Mouse (Mus musculus) neural tube, embryonic 12.5 days (tissue): ENCODE data around the gene Hilpda. TPM values are rescaled to one million over a fixed set of nuclear protein-coding genes. Genes with fewer than 3 reads are reported as not detected.

Source experiments
- ATAC-seq: fragments of 200-750 bp; cut with Nextera tagmentation; 2 replicates; pipeline ENCODE4 v1.8.0; 2017; ENCODE audit warnings: low read depth, mild to moderate bottlenecking, moderate TSS enrichment, moderate library complexity; ENCODE audit not compliant: low FRiP score
- H3K27ac ChIP-seq: fragments of 300-500 bp; sonication (generic); 2 replicates; pipeline ENCODE4 v1.5.1; 2016
- H3K27me3 ChIP-seq: fragments of 300-500 bp; sonication (generic); replicated peaks from 2 replicates; pipeline ENCODE4 v1.6.1; 2016; ENCODE audit warnings: mild to moderate bottlenecking
- H3K36me3 ChIP-seq: fragments of 300-500 bp; sonication (generic); 2 replicates; pipeline ENCODE4 v1.6.1; 2016; ENCODE audit warnings: mild to moderate bottlenecking
- H3K4me1 ChIP-seq: fragments of 300-500 bp; sonication (generic); 2 replicates; pipeline ENCODE4 v1.6.1; 2016
- H3K4me2 ChIP-seq: fragments of 300-500 bp; sonication (generic); replicated peaks from 2 replicates; pipeline ENCODE4 v1.6.1; 2016; ENCODE audit warnings: mild to moderate bottlenecking
- H3K4me3 ChIP-seq: fragments of 300-500 bp; sonication (generic); 2 replicates; pipeline ENCODE4 v1.5.1; 2016
- H3K9ac ChIP-seq: fragments of 300-500 bp; sonication (generic); 2 replicates; pipeline ENCODE4 v1.6.1; 2016; ENCODE audit warnings: mild to moderate bottlenecking
- H3K9me3 ChIP-seq: fragments of 300-500 bp; sonication (generic); 2 replicates; pipeline ENCODE4 v1.6.1; 2016; ENCODE audit warnings: mild to moderate bottlenecking
- WGBS: fragments of 180-500 bp; shearing (Covaris S2); methylation state at CpG from one replicate; pipeline ENCODE4 v1.1.7; 2016; 5-methylcytosine and 5-hydroxymethylcytosine counted together
- polyA plus RNA-seq: library from polyadenylated mRNA; unstranded; fragments of >200 nt; fragmentation: Nextera tagmentation; extraction: Ambion mirVana; gene quantifications from 2 replicates; pipeline ENCODE4 v1.2.1, GENCODE M21; 2016

Hilpda gene
- 28.1 and 30.9 TPM in 2 replicates for polyA plus RNA-seq

DNA sequence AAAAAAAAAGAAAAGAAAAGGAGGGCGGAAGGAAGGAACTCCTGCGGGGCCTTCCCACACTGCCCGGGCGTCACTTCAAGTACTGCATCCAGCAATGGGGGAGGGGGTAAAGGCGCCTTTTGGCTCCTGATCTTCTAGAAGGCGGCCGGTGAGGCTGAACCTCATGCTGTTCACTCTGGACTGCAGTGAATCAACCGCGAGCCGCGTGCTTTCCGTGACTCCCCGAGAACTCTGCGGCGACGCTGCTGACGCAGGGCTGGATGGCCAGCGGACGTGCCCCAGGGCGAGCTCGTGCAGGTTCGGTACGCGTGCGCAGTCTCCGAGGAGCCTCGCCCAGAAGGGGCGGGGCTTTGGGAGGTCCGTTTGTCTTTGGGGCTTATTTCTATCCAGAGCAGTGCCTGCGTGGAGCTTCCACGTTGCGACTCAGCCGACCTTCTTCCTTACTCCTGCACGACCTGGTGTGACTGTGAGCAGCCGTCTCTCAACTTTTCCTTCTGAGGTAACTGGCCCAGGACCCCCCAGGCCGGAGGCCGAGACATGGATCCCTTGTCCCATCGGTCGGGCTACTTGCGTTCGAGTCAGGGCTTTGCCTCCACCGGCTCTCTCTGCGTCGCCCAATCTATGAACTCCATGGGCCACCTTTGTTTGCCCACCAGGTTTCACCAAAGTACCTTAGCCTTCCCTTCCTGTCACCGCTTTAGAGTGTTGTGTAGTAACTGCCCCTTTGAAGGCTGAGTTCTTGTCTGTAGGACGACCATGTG is at the start of gene Hilpda:
Gene Hilpda (plus strand): TSS at position 177 of the 761 bp plus-strand sequence.
- Histone ChIP-seq H3K4me1 (peaks cover 6% of the 10 kb centered on the region; the same call in 1 of the 2 replicates), H3K9ac (peak within 1 kb of the TSS; percentile 66), H3K9me3 (no peaks in the 10 kb centered on the region), H3K4me3 (peak within 1 kb of the TSS; percentile 66), H3K36me3 (peaks cover 11% of the 10 kb centered on the region), H3K4me2 (peak within 1 kb of the TSS; percentile 72), H3K27me3 (peaks cover 3% of the 10 kb centered on the region; the same call in 1 of the 2 replicates), H3K27ac (no peak within 1 kb of the TSS)
- WGBS: 1% methylated on average over 46 of the region's 46 CpGs
- ATAC-seq: peak; percentile 98

DNA sequence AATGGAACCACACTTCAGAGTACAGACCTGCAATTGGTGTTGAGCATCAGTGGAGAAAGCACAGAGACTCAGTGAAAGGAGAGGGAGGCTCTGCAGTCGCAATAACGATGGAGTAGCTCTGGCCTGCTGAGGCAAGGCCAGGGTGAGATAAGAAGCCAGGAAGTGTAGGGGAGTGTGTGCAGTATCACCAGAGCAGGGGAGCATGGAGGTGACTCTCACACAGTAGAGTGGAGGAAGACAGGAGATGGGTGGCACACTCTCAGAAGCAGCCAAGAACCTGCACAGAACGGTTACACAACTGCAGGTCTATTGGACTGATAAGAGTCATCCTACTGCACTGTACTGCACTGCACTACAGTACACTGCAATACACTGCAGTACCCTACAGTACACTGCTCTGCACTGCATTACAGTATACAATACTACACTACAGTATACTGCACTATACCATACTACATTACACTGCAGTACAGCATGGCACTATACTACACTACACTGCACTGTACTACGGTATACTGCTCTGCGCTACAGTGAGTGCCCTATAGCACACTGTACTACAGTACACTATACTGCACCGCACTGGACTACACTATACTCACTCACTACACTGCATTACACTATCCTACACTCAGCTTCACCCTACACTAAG is 42.9 kb upstream of the Hilpda start:
- H3K27me3 ChIP-seq: no peaks in the 10 kb centered on the region
- H3K9me3 ChIP-seq: no peaks in the 10 kb centered on the region
- no peak overlapping the region for H3K4me2 ChIP-seq
- H3K36me3 ChIP-seq: no peaks in the 10 kb centered on the region
- WGBS: 88% methylated on average over 6 of the region's 6 CpGs
- no peak overlapping the region for H3K9ac ChIP-seq
- no peaks in the 10 kb centered on the region for H3K4me1 ChIP-seq
- H3K27ac ChIP-seq: no peak overlapping the region
- no peak overlapping the region for H3K4me3 ChIP-seq
- no peak for ATAC-seq

DNA sequence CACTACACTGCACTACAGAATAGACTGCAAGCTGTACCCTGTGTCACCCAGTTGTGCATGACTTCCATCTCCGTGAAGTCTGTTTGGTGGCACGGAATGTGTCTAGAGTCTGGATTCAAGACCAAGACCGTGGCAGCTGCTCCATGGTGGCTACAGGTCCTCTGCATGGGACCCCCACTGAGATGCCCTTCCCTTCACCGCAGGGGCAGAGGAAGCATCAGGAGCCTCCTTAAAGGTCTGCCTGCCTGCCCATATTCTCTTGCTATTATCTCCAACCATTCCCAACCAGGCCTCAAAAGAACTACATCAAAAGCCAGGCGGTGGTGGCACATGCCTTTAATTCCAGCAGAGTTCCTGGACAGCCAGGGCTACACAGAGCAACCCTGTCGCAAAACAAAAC is 41.9 kb upstream of the Hilpda start:
- no peak overlapping the region for H3K4me2 ChIP-seq
- no peaks in the 10 kb centered on the region for H3K36me3 ChIP-seq
- no peak overlapping the region for H3K27ac ChIP-seq
- H3K9ac ChIP-seq: no peak overlapping the region
- H3K4me1 ChIP-seq: no peaks in the 10 kb centered on the region
- no peaks in the 10 kb centered on the region for H3K9me3 ChIP-seq
- no peak overlapping the region for H3K4me3 ChIP-seq
- no peak for ATAC-seq
- WGBS: 65% methylated on average over 6 of the region's 6 CpGs
- H3K27me3 ChIP-seq: no peaks in the 10 kb centered on the region

DNA sequence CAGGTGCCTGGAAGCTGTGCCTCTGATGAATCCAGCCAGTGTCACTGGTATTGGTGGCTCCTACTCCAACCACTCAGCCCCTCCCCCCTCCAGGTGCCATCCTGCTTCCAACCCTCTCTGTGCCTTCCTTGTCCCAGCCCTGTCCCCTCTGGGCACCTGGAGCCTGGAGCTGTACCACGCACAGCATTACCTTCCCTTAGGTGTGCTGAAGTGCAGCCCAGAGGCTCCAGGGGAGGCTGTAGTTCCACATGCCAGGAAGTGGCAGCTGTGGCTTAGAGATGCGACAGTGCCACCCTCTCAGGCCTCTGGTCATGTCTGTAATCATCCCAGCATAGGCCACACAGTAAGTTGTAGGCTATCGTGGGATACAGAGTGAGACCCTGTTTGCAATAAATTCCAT is 40.5 kb upstream of the Hilpda start:
- H3K4me3 ChIP-seq: no peak overlapping the region
- H3K4me2 ChIP-seq: no peak overlapping the region
- H3K27me3 ChIP-seq: no peaks in the 10 kb centered on the region
- H3K9ac ChIP-seq: no peak overlapping the region
- H3K9me3 ChIP-seq: no peaks in the 10 kb centered on the region
- H3K27ac ChIP-seq: no peak overlapping the region
- H3K4me1 ChIP-seq: no peaks in the 10 kb centered on the region
- 82% methylated on average over 3 of the region's 3 CpGs for WGBS
- no peaks in the 10 kb centered on the region for H3K36me3 ChIP-seq
- no peak for ATAC-seq

DNA sequence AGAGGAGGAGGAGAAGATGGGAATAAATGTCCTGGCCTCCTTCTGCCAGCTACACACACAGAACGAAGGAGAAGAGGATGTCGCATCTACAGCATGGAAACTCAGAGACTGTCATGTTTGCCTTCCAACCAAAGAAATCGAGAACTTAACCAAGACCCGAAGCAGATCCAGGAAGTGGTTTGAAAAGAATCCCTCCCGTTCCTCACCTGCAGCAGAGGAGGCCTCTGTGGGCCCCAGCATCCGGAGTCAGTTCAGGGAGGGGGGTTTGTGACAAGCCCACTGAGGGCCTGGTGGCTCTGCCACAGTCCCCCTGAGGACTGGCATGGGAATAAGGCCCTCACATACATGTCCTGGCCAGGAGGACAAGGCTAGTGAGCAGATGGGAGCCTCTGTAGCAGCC is 40.0 kb upstream of the Hilpda start:
- Histone ChIP-seq H3K4me1 (no peaks in the 10 kb centered on the region), H3K36me3 (no peaks in the 10 kb centered on the region), H3K27me3 (no peaks in the 10 kb centered on the region), H3K27ac (no peak overlapping the region), H3K4me3 (no peak overlapping the region), H3K9ac (no peak overlapping the region), H3K4me2 (no peak overlapping the region), H3K9me3 (no peaks in the 10 kb centered on the region)
- ATAC-seq: no peak
- WGBS: 82% methylated on average over 6 of the region's 6 CpGs

DNA sequence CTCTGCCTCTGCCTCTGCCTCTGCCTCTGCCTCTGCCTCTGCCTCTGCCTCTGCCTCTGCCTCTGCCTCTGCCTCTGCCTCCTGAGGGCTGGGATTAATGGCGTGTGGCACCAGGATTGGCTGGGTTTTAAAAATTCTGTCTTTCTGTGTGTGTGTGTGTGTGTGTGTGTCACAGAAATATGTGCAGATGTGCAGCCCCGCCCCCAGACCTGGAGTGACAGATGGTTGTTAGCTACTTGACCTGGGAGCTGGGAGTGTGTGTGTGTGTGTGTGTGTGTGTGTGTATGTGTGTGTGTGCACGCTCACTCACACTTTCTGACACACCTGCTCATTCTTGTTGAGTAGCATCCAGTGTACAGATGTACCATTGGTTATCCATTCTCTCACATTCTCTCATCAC is 38.6 kb upstream of the Hilpda start:
- H3K4me3 ChIP-seq: no peak overlapping the region
- no peak overlapping the region for H3K27ac ChIP-seq
- H3K9ac ChIP-seq: no peak overlapping the region
- no peaks in the 10 kb centered on the region for H3K36me3 ChIP-seq
- no peaks in the 10 kb centered on the region for H3K9me3 ChIP-seq
- no peaks in the 10 kb centered on the region for H3K4me1 ChIP-seq
- ATAC-seq: no peak
- H3K27me3 ChIP-seq: no peaks in the 10 kb centered on the region
- WGBS: 64% methylated on average over 3 of the region's 3 CpGs
- H3K4me2 ChIP-seq: no peak overlapping the region

DNA sequence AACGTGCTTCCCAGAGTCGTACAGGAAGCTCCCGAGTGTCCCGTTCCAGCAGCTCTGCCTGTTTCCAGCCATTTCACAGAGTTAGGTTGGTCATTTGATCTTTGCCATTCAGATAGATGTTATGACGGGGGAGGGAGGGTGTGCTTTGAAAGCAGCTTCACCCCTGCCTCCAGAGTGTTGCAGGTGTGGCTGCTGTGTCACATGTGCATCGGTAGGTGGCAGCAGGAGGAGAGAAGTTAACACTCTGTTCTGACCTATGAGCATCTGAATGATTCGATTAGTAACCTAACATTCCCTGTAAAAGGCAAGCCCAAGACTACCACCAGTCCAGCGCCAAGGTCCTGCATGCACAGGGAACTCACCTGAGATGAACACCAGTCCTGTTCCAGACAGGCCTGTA is 38.0 kb upstream of the Hilpda start:
- no peak overlapping the region for H3K9ac ChIP-seq
- H3K36me3 ChIP-seq: no peaks in the 10 kb centered on the region
- ATAC-seq: no peak
- H3K4me3 ChIP-seq: no peak overlapping the region
- H3K4me2 ChIP-seq: no peak overlapping the region
- no peaks in the 10 kb centered on the region for H3K4me1 ChIP-seq
- no peak overlapping the region for H3K27ac ChIP-seq
- 50% methylated on average over 8 of the region's 8 CpGs for WGBS
- no peaks in the 10 kb centered on the region for H3K9me3 ChIP-seq
- no peaks in the 10 kb centered on the region for H3K27me3 ChIP-seq

DNA sequence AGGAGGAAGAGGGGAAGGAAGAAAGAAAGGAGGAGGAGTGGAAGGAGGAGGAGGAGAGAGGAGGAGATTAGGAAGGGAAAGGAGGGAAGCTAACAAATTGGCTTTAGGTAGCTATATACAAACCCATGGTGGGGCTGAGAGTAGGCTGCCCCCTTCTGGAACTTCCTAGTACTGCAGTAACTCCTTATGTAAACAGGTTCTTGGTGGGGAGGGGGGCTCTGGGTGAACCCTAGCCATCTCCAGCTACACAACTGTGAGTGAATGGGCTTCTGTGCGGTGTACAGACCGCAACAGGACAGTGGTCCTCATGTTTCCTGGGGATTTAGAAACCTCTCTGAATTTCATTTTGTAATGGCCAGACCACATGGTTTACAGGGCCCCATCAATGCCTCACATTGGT is 31.5 kb upstream of the Hilpda start:
- 32% methylated on average over 2 of the region's 2 CpGs for WGBS
- Histone ChIP-seq H3K27me3 (no peaks in the 10 kb centered on the region), H3K4me3 (no peak overlapping the region), H3K27ac (no peak overlapping the region), H3K36me3 (no peaks in the 10 kb centered on the region), H3K4me2 (no peak overlapping the region), H3K9me3 (no peaks in the 10 kb centered on the region), H3K9ac (no peak overlapping the region), H3K4me1 (no peaks in the 10 kb centered on the region)
- no peak for ATAC-seq

DNA sequence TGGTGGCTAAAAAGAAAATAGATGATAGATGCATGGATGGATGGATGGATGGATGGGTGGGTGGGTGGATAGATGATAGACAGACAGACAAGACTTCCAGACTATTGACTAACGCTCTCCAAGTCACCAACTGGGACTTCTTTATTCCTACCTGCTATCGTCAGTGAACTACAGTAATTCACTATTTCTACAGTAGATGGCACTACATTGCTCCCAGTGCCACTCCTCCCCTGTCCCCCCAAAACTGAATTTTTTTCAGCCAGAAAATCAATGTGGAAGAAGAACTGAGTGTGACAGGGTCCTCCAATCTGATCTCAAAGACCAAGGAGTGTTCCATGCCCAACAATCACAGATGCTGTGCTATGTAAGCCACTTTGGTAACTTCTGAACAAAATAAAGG is 30.6 kb upstream of the Hilpda start:
- WGBS: 65% methylated on average over 2 of the region's 2 CpGs
- H3K9me3 ChIP-seq: no peaks in the 10 kb centered on the region

DNA sequence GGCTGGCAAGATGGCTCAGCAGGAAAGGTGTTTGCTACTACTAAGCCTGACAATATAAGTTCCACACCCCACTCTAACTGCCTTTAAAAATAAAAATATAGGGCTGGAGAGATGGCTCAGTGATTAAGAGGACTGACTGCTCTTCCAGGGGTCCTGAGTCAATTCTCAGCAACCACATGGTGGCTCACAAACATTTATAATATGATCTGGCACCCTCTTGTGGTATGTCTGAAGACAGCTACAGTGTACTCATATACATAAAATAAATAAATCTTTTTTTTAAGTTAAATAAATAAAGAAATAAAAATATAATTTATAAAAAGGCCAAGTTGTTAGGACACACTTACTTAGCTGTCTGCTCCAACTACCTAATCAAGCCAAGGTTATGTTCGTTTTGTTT is 30.0 kb upstream of the Hilpda start:
- H3K27me3 ChIP-seq: no peaks in the 10 kb centered on the region
- 59% methylated on average over 1 of the region's 1 CpGs for WGBS
- H3K27ac ChIP-seq: no peak overlapping the region
- no peaks in the 10 kb centered on the region for H3K9me3 ChIP-seq
- H3K36me3 ChIP-seq: no peaks in the 10 kb centered on the region
- ATAC-seq: no peak
- H3K4me1 ChIP-seq: no peaks in the 10 kb centered on the region
- H3K9ac ChIP-seq: no peak overlapping the region
- H3K4me2 ChIP-seq: no peak overlapping the region
- H3K4me3 ChIP-seq: no peak overlapping the region

More for the DNA sequence above, 30.6 kb upstream of the Hilpda start:
- Histone ChIP-seq H3K4me1 (no peaks in the 10 kb centered on the region), H3K27me3 (no peaks in the 10 kb centered on the region), H3K4me2 (no peak overlapping the region), H3K27ac (no peak overlapping the region), H3K36me3 (no peaks in the 10 kb centered on the region), H3K4me3 (no peak overlapping the region), H3K9ac (no peak overlapping the region)
- ATAC-seq: no peak

DNA sequence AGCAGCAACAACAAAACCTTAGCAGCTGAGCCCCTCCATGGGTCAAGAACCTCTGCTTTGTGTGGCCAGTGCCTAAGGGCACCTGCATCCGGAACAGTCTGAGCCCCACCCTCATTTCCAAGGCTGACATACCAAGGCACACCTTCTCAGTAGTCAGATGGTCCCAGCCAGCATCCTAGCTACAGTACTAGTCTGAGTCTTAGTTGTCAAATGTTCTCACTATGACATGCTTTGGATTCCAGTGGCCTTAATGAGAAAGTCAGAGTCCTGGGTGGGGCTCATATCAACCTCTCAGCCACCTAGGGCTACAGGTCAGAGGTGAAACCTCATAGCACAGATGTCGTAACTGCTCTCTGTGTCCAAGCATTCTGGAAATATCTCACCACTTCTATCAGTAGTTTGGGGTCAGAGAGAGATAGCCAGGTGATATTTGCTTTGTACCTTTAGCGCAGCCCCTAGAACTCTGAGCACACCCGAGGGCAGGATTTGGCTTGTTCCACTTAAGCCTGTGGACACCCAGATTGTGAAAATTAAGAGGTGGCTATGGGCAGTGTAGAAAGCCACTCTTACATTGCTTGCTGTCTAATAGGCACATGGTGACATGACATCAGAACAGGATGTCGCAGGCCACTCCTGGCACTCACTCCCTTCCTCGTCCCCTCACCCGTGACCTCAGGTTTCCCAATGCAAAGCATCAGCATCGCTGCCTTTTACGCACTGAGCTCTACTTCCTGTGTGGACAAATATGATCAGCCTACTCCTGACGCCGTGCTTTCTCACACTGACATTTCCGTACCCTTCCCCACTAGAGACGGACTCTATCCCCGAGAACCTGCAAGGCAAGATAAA is 26.8 kb upstream of the Hilpda start:
- Histone ChIP-seq H3K27ac (no peak overlapping the region), H3K9me3 (no peaks in the 10 kb centered on the region), H3K36me3 (no peaks in the 10 kb centered on the region), H3K4me3 (no peak overlapping the region), H3K4me2 (no peak overlapping the region), H3K27me3 (no peaks in the 10 kb centered on the region), H3K9ac (no peak overlapping the region), H3K4me1 (no peaks in the 10 kb centered on the region)
- 83% methylated on average over 14 of the region's 14 CpGs for WGBS
- no peak for ATAC-seq

DNA sequence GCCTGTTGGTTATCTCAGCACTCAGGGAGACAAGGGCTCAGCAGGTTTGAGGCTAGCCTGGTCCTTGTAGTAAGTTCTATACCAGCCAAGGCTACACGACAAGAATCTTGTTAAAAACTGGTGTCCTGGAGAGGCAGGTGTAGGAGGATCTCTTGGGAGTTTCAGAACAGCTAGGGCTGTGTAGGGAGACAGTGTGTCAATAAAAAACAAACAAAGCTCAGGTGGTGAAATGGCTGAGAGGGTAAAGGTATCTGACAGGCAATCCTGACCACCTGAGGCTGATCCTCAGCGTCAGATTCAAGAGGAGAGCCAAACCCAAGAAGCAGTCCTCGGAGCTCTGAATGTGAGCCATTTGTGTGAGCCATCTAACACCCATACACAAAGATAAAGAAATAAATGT is 26.1 kb upstream of the Hilpda start:
- 74% methylated on average over 3 of the region's 3 CpGs for WGBS
- no peaks in the 10 kb centered on the region for H3K27me3 ChIP-seq
- H3K4me3 ChIP-seq: no peak overlapping the region
- no peaks in the 10 kb centered on the region for H3K36me3 ChIP-seq
- no peaks in the 10 kb centered on the region for H3K9me3 ChIP-seq
- no peaks in the 10 kb centered on the region for H3K4me1 ChIP-seq
- no peak for ATAC-seq
- no peak overlapping the region for H3K9ac ChIP-seq
- no peak overlapping the region for H3K4me2 ChIP-seq
- no peak overlapping the region for H3K27ac ChIP-seq
